Mouse (Mus musculus) megakaryocyte, embryonic 14.5 days (primary cell): ENCODE results near the gene Tas2r143. TPM values are rescaled to one million over a fixed set of nuclear protein-coding genes. Genes with fewer than 3 reads are reported as not detected.

ENCODE experiments used
- H3K27me3 ChIP-seq: replicated peaks from 2 replicates; pipeline ENCODE3; 2012; ENCODE audit warnings: inconsistent platforms
- H3K36me3 ChIP-seq: replicated peaks from 2 replicates; pipeline ENCODE3; 2012; ENCODE audit warnings: low read length, inconsistent platforms, mixed read lengths
- H3K4me1 ChIP-seq: 2 replicates; pipeline ENCODE4 v1.6.1; 2012; ENCODE audit warnings: inconsistent platforms
- H3K4me3 ChIP-seq: replicated peaks from 2 replicates; pipeline ENCODE3; 2012; ENCODE audit warnings: moderate library complexity, mild to moderate bottlenecking, inconsistent platforms
- H3K9me3 ChIP-seq: 2 replicates; pipeline ENCODE4 v1.6.1; 2012; ENCODE audit warnings: inconsistent platforms
- FLI1 ChIP-seq: IDR thresholded peaks from 2 replicates; pipeline ENCODE4 v1.6.1; 2012; ENCODE audit warnings: low read length, inconsistent platforms, mixed read lengths
- GATA1 ChIP-seq: IDR thresholded peaks from 3 replicates; pipeline ENCODE4 v1.6.1; 2012; ENCODE audit warnings: mixed read lengths, low read length, inconsistent platforms, borderline replicate concordance
- polyA plus RNA-seq: library from polyadenylated mRNA; stranded (reverse); fragments of >175 nt; gene quantifications from 2 replicates; pipeline ENCODE4 v1.2.3, GENCODE M21; 2012; ENCODE audit warnings: low replicate concordance; ENCODE audit not compliant: insufficient read depth

Gene Tas2r143
- polyA plus RNA-seq, 1 experiment = not detected

DNA sequence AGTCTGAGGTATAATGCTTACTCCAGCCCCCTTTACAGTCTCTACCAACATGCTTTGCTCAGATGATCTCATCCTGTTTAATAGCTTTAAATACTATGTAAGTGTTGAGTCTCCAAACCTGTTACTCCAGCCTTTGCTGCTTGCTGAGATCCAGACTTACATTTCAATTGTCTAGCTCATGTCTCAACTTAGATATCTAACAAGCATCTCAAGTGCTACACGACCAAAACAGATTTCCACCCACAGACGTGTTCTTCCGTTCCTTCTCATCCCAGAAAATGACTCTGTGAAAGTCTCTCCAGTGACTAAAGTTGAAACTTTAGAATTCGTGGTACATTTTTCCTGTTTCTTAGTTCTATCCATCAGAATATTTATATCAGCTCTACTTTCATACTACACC, 26.3 kb downstream of the Tas2r143 start:
- no peak overlapping the region for H3K4me3 ChIP-seq

DNA sequence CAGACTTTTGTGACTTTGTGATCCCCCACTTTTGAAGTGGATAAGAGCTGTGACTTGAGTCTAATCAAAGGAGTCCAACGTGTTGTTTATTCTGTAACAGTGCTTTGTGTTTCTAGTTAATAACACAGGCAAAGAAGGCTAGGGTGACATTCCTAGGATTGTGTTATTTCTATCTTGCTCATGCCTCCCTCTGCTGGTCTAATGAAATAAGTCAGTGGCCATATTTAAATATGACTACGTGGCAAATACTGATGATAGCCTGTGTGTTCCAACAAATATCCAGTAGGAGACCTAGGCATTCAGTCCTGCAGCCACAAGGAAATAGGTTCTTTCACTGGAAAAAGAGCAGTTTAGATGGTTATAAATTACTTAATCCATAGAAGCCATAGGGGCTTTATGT, 33.5 kb downstream of the Tas2r143 start:
- no peaks in the 10 kb centered on the region for H3K9me3 ChIP-seq

More for the DNA sequence above, 26.3 kb downstream of the Tas2r143 start:
- Histone ChIP-seq H3K36me3 (no peaks in the 10 kb centered on the region), H3K4me1 (no peaks in the 10 kb centered on the region; the same call in 1 of the 2 replicates), H3K27me3 (no peaks in the 10 kb centered on the region), H3K9me3 (no peaks in the 10 kb centered on the region)
- no peak for TF ChIP-seq FLI1
- TF ChIP-seq GATA1 = no peak

DNA sequence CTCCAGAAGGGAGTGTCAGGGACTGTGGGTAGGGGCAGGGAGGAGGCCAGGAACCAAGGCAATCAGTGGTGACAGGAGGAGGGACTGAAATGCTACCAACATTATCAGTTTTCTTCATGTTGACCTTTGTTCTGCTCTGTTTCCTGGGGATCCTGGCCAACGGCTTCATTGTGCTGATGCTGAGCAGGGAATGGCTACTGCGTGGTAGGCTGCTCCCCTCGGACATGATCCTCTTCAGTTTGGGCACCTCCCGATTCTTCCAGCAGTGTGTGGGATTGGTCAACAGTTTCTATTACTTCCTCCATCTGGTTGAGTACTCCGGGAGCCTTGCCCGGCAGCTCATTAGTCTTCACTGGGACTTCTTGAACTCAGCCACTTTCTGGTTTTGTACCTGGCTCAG, 34.4 kb downstream of the Tas2r143 start, which contains the start of gene Tas2r126:
TSS of gene Tas2r126 (plus strand) at position 90 of the 400 bp plus-strand sequence.
- Histone ChIP-seq H3K9me3 (no peaks in the 10 kb centered on the region), H3K27me3 (peaks cover 2% of the 10 kb centered on the region), H3K4me3 (no peak within 1 kb of the TSS), H3K4me1 (peaks cover 6% of the 10 kb centered on the region), H3K36me3 (no peaks in the 10 kb centered on the region)
- TF ChIP-seq FLI1 (no peak), GATA1 (no peak)

More for the DNA sequence above, 33.5 kb downstream of the Tas2r143 start:
- Histone ChIP-seq H3K4me3 (no peak overlapping the region), H3K36me3 (no peaks in the 10 kb centered on the region), H3K4me1 (peaks cover 6% of the 10 kb centered on the region), H3K27me3 (peaks cover 2% of the 10 kb centered on the region)
- TF ChIP-seq GATA1 (no peak), FLI1 (no peak)

DNA sequence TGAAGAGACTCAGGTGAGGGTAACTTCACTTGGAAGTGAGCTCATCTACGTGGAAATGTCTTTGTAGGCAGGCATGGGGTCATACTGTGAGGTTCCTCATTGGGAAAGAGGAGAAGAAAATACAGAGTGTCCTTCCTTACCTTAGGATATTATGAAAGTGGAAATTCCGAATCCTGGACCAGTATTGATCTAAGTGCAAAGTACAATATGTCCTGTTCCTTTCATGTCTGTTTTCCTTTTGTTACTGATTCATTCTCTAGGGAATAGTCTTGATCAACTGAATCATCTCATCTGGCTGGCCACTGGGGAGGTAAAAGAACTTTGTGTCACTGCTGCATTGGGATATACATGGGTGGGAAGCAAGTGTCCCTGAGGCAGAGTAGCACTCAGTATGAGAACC, 35.5 kb downstream of the Tas2r143 start:
- no peaks in the 10 kb centered on the region for H3K9me3 ChIP-seq
- peaks cover 6% of the 10 kb centered on the region for H3K4me1 ChIP-seq
- no peak overlapping the region for H3K4me3 ChIP-seq
- peaks cover 2% of the 10 kb centered on the region for H3K27me3 ChIP-seq
- TF ChIP-seq GATA1 = no peak
- no peak for TF ChIP-seq FLI1
- no peaks in the 10 kb centered on the region for H3K36me3 ChIP-seq

DNA sequence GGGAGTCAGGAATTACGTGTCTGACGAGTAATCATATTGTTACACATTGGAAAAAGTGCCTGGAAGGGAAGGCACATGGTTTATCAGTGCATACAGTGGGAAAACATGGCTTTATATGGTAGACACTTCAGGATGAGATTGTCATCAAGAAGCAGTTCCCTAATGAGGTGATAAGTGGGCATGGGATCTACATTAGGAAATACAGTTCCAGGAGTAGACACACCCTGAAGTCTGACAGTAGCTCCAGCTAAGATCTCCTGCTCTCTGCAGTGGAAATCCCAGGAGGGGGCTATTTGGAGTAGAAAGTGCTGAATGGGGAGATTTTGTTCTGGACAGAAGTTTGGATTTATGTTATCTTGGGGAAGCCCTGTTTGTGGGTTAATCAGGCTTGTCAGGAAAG, 41.4 kb downstream of the Tas2r143 start:
- H3K27me3 ChIP-seq = no peaks in the 10 kb centered on the region
- H3K36me3 ChIP-seq = no peaks in the 10 kb centered on the region
- H3K9me3 ChIP-seq = no peaks in the 10 kb centered on the region
- no peak overlapping the region for H3K4me3 ChIP-seq
- no peaks in the 10 kb centered on the region for H3K4me1 ChIP-seq
- no peak for TF ChIP-seq FLI1
- TF ChIP-seq GATA1 = no peak

DNA sequence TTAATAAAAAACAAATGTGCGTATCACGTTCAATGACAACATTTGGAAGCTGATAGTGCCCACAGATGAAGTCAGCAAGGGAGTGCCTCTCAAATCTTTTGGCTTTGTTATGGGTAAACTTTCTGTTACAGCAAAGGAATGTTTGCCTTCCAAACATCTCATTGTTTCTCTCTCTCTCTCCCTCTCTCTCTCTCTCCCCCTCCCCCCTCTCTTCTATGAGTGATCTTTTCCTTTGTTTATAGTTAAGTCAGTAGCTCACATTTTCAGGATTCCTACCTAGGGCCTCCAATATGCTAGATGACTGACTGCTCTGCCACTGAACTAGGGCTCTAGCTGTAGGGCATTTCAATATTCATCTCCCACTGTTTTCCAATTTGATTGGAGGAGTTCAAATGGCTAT, 44.5 kb downstream of the Tas2r143 start:
- H3K27me3 ChIP-seq = peaks cover 2% of the 10 kb centered on the region
- TF ChIP-seq FLI1 (no peak), GATA1 (no peak)
- H3K4me1 ChIP-seq = no peaks in the 10 kb centered on the region
- no peak overlapping the region for H3K4me3 ChIP-seq
- H3K9me3 ChIP-seq = no peaks in the 10 kb centered on the region
- no peaks in the 10 kb centered on the region for H3K36me3 ChIP-seq

DNA sequence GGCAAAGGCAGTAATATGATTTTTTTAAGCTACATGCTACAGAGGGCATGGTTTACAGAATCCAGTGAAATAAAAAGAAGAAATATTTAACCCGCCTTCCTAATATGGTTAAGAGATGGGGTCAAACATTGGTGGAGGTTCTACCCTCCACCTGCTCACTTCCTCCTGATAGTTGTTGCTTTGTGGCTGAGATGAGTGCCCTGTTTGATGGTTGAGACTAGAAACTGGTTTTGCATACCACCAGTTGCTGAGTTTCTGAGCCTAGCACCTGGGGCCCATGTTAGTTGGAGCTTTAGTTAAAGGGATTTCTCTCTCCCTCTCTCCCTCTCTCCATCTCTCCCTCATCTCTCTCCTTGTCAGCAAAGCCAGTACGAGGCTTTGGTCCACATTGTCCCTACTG, 47.3 kb downstream of the Tas2r143 start:
- Histone ChIP-seq H3K27me3 (peaks cover 2% of the 10 kb centered on the region), H3K4me1 (no peaks in the 10 kb centered on the region), H3K36me3 (no peaks in the 10 kb centered on the region), H3K9me3 (no peaks in the 10 kb centered on the region), H3K4me3 (no peak overlapping the region)
- TF ChIP-seq FLI1 = no peak
- no peak for TF ChIP-seq GATA1

Other genes with a start within 250 kb of the Tas2r143 start
- gene Tas2r144, start 184.9 kb upstream of the Tas2r143 start, polyA plus RNA-seq = not detected in 2 replicates
- 0.46 TPM in 1 of 2 replicates, not detected in the other for gene Gstk1, start 154.3 kb upstream of the Tas2r143 start, polyA plus RNA-seq
- gene Tmem139, start 138.3 kb upstream of the Tas2r143 start, polyA plus RNA-seq = not detected in 2 replicates
- gene Casp2, start 135.3 kb upstream of the Tas2r143 start, polyA plus RNA-seq = 1.2 and 13.2 TPM in 2 replicates
- not detected in 2 replicates for gene Clcn1, start 113.6 kb upstream of the Tas2r143 start, polyA plus RNA-seq
- 0.41 TPM in 1 of 2 replicates, not detected in the other for gene Fam131b, start 75.6 kb upstream of the Tas2r143 start, polyA plus RNA-seq
- 8,612 and 27,789 TPM in 2 replicates for gene Zyx, start 50.6 kb upstream of the Tas2r143 start, polyA plus RNA-seq
- gene Epha1, start 27.0 kb upstream of the Tas2r143 start, polyA plus RNA-seq = not detected in 2 replicates
- not detected in 2 replicates for gene Tas2r135, start 5.2 kb downstream of the Tas2r143 start, polyA plus RNA-seq
- not detected in 2 replicates for gene Tas2r126, start 34.3 kb downstream of the Tas2r143 start, polyA plus RNA-seq
- not detected in 2 replicates for gene Olfr458, start 65.0 kb downstream of the Tas2r143 start, polyA plus RNA-seq
- gene Olfr457, start 76.1 kb downstream of the Tas2r143 start, polyA plus RNA-seq = not detected in 2 replicates
- not detected in 2 replicates for gene Olfr456, start 87.0 kb downstream of the Tas2r143 start, polyA plus RNA-seq
- gene Olfr455, start 147.3 kb downstream of the Tas2r143 start, polyA plus RNA-seq = not detected in 2 replicates
- gene Tcaf3, start 197.5 kb downstream of the Tas2r143 start, polyA plus RNA-seq = not detected in 2 replicates
- not detected in 2 replicates for gene Tcaf2, start 245.0 kb downstream of the Tas2r143 start, polyA plus RNA-seq